Mouse (Mus musculus) common myeloid progenitor, adult 5-6 weeks (primary cell): ENCODE data around the gene Banp. TPM values are rescaled to one million over a fixed set of nuclear protein-coding genes. Genes with fewer than 3 reads are reported as not detected.

Experiments
- ATAC-seq: replicated peaks from 2 replicates; pipeline ENCODE4 v1.8.0; 2016; ENCODE audit warnings: low read depth, mild to moderate bottlenecking, moderate TSS enrichment, inconsistent platforms; ENCODE audit not compliant: poor library complexity, severe bottlenecking
- total RNA-seq: library from RNA; stranded (forward); fragments of 200-1000, 187-1606 nt; gene quantifications from 2 replicates; pipeline ENCODE4 v1.2.3, GENCODE M21; 2017

The Banp gene
- total RNA-seq, 1 experiment from 2014 or later = 13.4 TPM

GRCm38 (mm10) chr8:121925624-121926023 is 23.9 kb upstream of the Banp start:
- ATAC-seq = peak; percentile 81

GRCm38 (mm10) chr8:121926266-121926665 is 23.3 kb upstream of the Banp start:
- no peak for ATAC-seq

GRCm38 (mm10) chr8:121927316-121927715 is 22.2 kb upstream of the Banp start:
- ATAC-seq = peak; percentile 86

GRCm38 (mm10) chr8:121930047-121930446 is 19.5 kb upstream of the Banp start:
- ATAC-seq = no peak

GRCm38 (mm10) chr8:121931571-121931970 is 18.0 kb upstream of the Banp start:
- ATAC-seq = no peak

- ATAC-seq = no peak
Measured at GRCm38 (mm10) chr8:121932026-121932667, 17.4 kb upstream of the Banp start.

- ATAC-seq = no peak
Measured at GRCm38 (mm10) chr8:121932668-121933520, 16.7 kb upstream of the Banp start.

- peak; percentile 78 for ATAC-seq
Measured at GRCm38 (mm10) chr8:121934506-121934905, 15.0 kb upstream of the Banp start.

- no peak for ATAC-seq
Measured at GRCm38 (mm10) chr8:121934923-121935322, 14.6 kb upstream of the Banp start.

GRCm38 (mm10) chr8:121935341-121936294 is 13.9 kb upstream of the Banp start:
- 0 out of 2 replicates have a peak, but pooled peaks have one; percentile 17 for ATAC-seq

- no peak for ATAC-seq
Measured at GRCm38 (mm10) chr8:121936391-121936790, 13.2 kb upstream of the Banp start.

- ATAC-seq = no peak
Measured at GRCm38 (mm10) chr8:121938732-121939131, 10.8 kb upstream of the Banp start.

- no peak for ATAC-seq
Measured at GRCm38 (mm10) chr8:121943057-121943540, 6.5 kb upstream of the Banp start.

- ATAC-seq = no peak
Measured at GRCm38 (mm10) chr8:121943716-121944115, 5.8 kb upstream of the Banp start.

- ATAC-seq = no peak
Measured at GRCm38 (mm10) chr8:121944831-121945230, 4.7 kb upstream of the Banp start, which contains the start of gene Car5a. TSS of gene Car5a (minus strand) at chr8:121944904.

GRCm38 (mm10) chr8:121946351-121946750 is 3.2 kb upstream of the Banp start:
- ATAC-seq = no peak

- 0 out of 2 replicates have a peak, but pooled peaks have one; percentile 0 for ATAC-seq
Measured at GRCm38 (mm10) chr8:121947047-121947752, 2.4 kb upstream of the Banp start.

- peak; percentile 43 for ATAC-seq
Measured at GRCm38 (mm10) chr8:121947753-121948141, 1.8 kb upstream of the Banp start.
